Mouse (Mus musculus): ENCODE measurements around the gene Isx. TPM values are rescaled to one million over a fixed set of nuclear protein-coding genes. Genes with fewer than 3 reads are reported as not detected.

The Isx gene
- polyA plus RNA-seq, 1 experiment from 2014 or later = not detected

GRCm38 (mm10) chr8:74854786-74855185 is 18.2 kb upstream of the Isx start:
- Histone ChIP-seq H3K27ac (ENCODE audit: low read depth, low read length) (no peak overlapping the region), H3K4me2 (replicated peaks; ENCODE audit: low read depth, low read length) (no peak overlapping the region), H3K9ac (ENCODE audit: low read depth, low read length) (no peak overlapping the region), H3K27me3 (ENCODE audit: control insufficient read depth, insufficient read depth, low read length) (no peaks in the 10 kb centered on the region), H3K4me3 (ENCODE audit: low read length) (no peak overlapping the region), H3K36me3 (ENCODE audit: control insufficient read depth, insufficient read depth, low read length) (no peaks in the 10 kb centered on the region), H3K4me1 (ENCODE audit: control insufficient read depth, insufficient read depth, low read length) (no peaks in the 10 kb centered on the region), H3K9me3 (ENCODE audit: control insufficient read depth, low read length) (no peaks in the 10 kb centered on the region)
- no peak for ATAC-seq (ENCODE audit: low FRiP score, low TSS enrichment)
- WGBS = 91% methylated on average over 4 of the region's 4 CpGs

- no peak overlapping the region for H3K4me2 ChIP-seq (replicated peaks; ENCODE audit: low read depth, low read length)
- ATAC-seq (ENCODE audit: low FRiP score, low TSS enrichment) = no peak
- no peak overlapping the region for H3K4me3 ChIP-seq (ENCODE audit: low read length)
- WGBS = 94% methylated on average over 3 of the region's 3 CpGs
- no peaks in the 10 kb centered on the region for H3K27me3 ChIP-seq (ENCODE audit: control insufficient read depth, insufficient read depth, low read length)
- H3K4me1 ChIP-seq (ENCODE audit: control insufficient read depth, insufficient read depth, low read length) = no peaks in the 10 kb centered on the region
- H3K9ac ChIP-seq (ENCODE audit: low read depth, low read length) = no peak overlapping the region
- H3K9me3 ChIP-seq (ENCODE audit: control insufficient read depth, low read length) = no peaks in the 10 kb centered on the region
- H3K27ac ChIP-seq (ENCODE audit: low read depth, low read length) = no peak overlapping the region
- no peaks in the 10 kb centered on the region for H3K36me3 ChIP-seq (ENCODE audit: control insufficient read depth, insufficient read depth, low read length)
These were observed 17.6 kb upstream of the Isx start for GRCm38 (mm10) chr8:74855341-74855740.

- no peak overlapping the region for H3K27ac ChIP-seq (ENCODE audit: low read depth, low read length)
- no peaks in the 10 kb centered on the region for H3K36me3 ChIP-seq (ENCODE audit: control insufficient read depth, insufficient read depth, low read length)
- H3K4me3 ChIP-seq (ENCODE audit: low read length) = no peak overlapping the region
- no peaks in the 10 kb centered on the region for H3K9me3 ChIP-seq (ENCODE audit: control insufficient read depth, low read length)
- no peaks in the 10 kb centered on the region for H3K4me1 ChIP-seq (ENCODE audit: control insufficient read depth, insufficient read depth, low read length)
- no peaks in the 10 kb centered on the region for H3K27me3 ChIP-seq (ENCODE audit: control insufficient read depth, insufficient read depth, low read length)
- WGBS = 91% methylated on average over 4 of the region's 4 CpGs
- no peak overlapping the region for H3K9ac ChIP-seq (ENCODE audit: low read depth, low read length)
- ATAC-seq (ENCODE audit: low FRiP score, low TSS enrichment) = no peak
- H3K4me2 ChIP-seq (replicated peaks; ENCODE audit: low read depth, low read length) = no peak overlapping the region
These were observed 13.7 kb upstream of the Isx start for GRCm38 (mm10) chr8:74859241-74859640.

- Histone ChIP-seq H3K4me3 (ENCODE audit: low read length) (no peak overlapping the region), H3K4me2 (replicated peaks; ENCODE audit: low read depth, low read length) (no peak overlapping the region), H3K27ac (ENCODE audit: low read depth, low read length) (no peak overlapping the region), H3K9ac (ENCODE audit: low read depth, low read length) (no peak overlapping the region), H3K4me1 (ENCODE audit: control insufficient read depth, insufficient read depth, low read length) (no peaks in the 10 kb centered on the region), H3K36me3 (ENCODE audit: control insufficient read depth, insufficient read depth, low read length) (no peaks in the 10 kb centered on the region), H3K27me3 (ENCODE audit: control insufficient read depth, insufficient read depth, low read length) (no peaks in the 10 kb centered on the region), H3K9me3 (ENCODE audit: control insufficient read depth, low read length) (no peaks in the 10 kb centered on the region)
- peak; percentile 73 for ATAC-seq (ENCODE audit: low FRiP score, low TSS enrichment)
- 70% methylated on average over 6 of the region's 6 CpGs for WGBS
These were observed 12.5 kb upstream of the Isx start for GRCm38 (mm10) chr8:74860449-74860848.

GRCm38 (mm10) chr8:74862598-74862997 is 10.4 kb upstream of the Isx start:
- H3K27ac ChIP-seq (ENCODE audit: low read depth, low read length) = no peak overlapping the region
- ATAC-seq (ENCODE audit: low FRiP score, low TSS enrichment) = no peak

GRCm38 (mm10) chr8:74870346-74870949 is 2.5 kb upstream of the Isx start:
- 75% methylated on average over 4 of the region's 4 CpGs for WGBS
- no peak overlapping the region for H3K27ac ChIP-seq (ENCODE audit: low read depth, low read length)
- ATAC-seq (ENCODE audit: low FRiP score, low TSS enrichment) = no peak
- H3K27me3 ChIP-seq (ENCODE audit: control insufficient read depth, insufficient read depth, low read length) = no peaks in the 10 kb centered on the region; the same call in 1 of the 2 replicates
- H3K4me3 ChIP-seq (ENCODE audit: low read length) = no peak overlapping the region
- no peaks in the 10 kb centered on the region for H3K9me3 ChIP-seq (ENCODE audit: control insufficient read depth, low read length)
- no peaks in the 10 kb centered on the region for H3K36me3 ChIP-seq (ENCODE audit: control insufficient read depth, insufficient read depth, low read length)
- H3K9ac ChIP-seq (ENCODE audit: low read depth, low read length) = no peak overlapping the region
- no peaks in the 10 kb centered on the region for H3K4me1 ChIP-seq (ENCODE audit: control insufficient read depth, insufficient read depth, low read length)
- H3K4me2 ChIP-seq (replicated peaks; ENCODE audit: low read depth, low read length) = no peak overlapping the region

More at GRCm38 (mm10) chr8:74862598-74862997, 10.4 kb upstream of the Isx start:
- Histone ChIP-seq H3K4me3 (ENCODE audit: low read length) (no peak overlapping the region), H3K9ac (ENCODE audit: low read depth, low read length) (no peak overlapping the region), H3K4me1 (ENCODE audit: control insufficient read depth, insufficient read depth, low read length) (no peaks in the 10 kb centered on the region), H3K36me3 (ENCODE audit: control insufficient read depth, insufficient read depth, low read length) (no peaks in the 10 kb centered on the region), H3K4me2 (replicated peaks; ENCODE audit: low read depth, low read length) (no peak overlapping the region), H3K27me3 (ENCODE audit: control insufficient read depth, insufficient read depth, low read length) (no peaks in the 10 kb centered on the region), H3K9me3 (ENCODE audit: control insufficient read depth, low read length) (no peaks in the 10 kb centered on the region)
- WGBS = 73% methylated on average over 2 of the region's 2 CpGs

- no peak overlapping the region for H3K4me2 ChIP-seq (replicated peaks; ENCODE audit: low read depth, low read length)
- WGBS = 7% methylated on average over 4 of the region's 4 CpGs
These were observed 1.3 kb upstream of the Isx start for GRCm38 (mm10) chr8:74871686-74872085.

GRCm38 (mm10) chr8:74872151-74872823 is 686 bp upstream of the Isx start:
- Histone ChIP-seq H3K9ac (ENCODE audit: low read depth, low read length) (no peak overlapping the region), H3K27me3 (ENCODE audit: control insufficient read depth, insufficient read depth, low read length) (no peaks in the 10 kb centered on the region; the same call in 1 of the 2 replicates), H3K9me3 (ENCODE audit: control insufficient read depth, low read length) (no peaks in the 10 kb centered on the region), H3K4me2 (replicated peaks; ENCODE audit: low read depth, low read length) (no peak overlapping the region), H3K36me3 (ENCODE audit: control insufficient read depth, insufficient read depth, low read length) (no peaks in the 10 kb centered on the region), H3K4me1 (ENCODE audit: control insufficient read depth, insufficient read depth, low read length) (no peaks in the 10 kb centered on the region), H3K27ac (ENCODE audit: low read depth, low read length) (no peak overlapping the region), H3K4me3 (ENCODE audit: low read length) (no peak overlapping the region)
- no peak for ATAC-seq (ENCODE audit: low FRiP score, low TSS enrichment)
- 88% methylated on average over 7 of the region's 7 CpGs for WGBS

More at GRCm38 (mm10) chr8:74871686-74872085, 1.3 kb upstream of the Isx start:
- Histone ChIP-seq H3K27me3 (ENCODE audit: control insufficient read depth, insufficient read depth, low read length) (no peaks in the 10 kb centered on the region; the same call in 1 of the 2 replicates), H3K4me3 (ENCODE audit: low read length) (no peak overlapping the region), H3K4me1 (ENCODE audit: control insufficient read depth, insufficient read depth, low read length) (no peaks in the 10 kb centered on the region), H3K9me3 (ENCODE audit: control insufficient read depth, low read length) (no peaks in the 10 kb centered on the region), H3K9ac (ENCODE audit: low read depth, low read length) (no peak overlapping the region), H3K36me3 (ENCODE audit: control insufficient read depth, insufficient read depth, low read length) (no peaks in the 10 kb centered on the region), H3K27ac (ENCODE audit: low read depth, low read length) (no peak overlapping the region)
- peak; percentile 69 for ATAC-seq (ENCODE audit: low FRiP score, low TSS enrichment)

- Histone ChIP-seq H3K4me3 (ENCODE audit: low read length) (no peak overlapping the region), H3K9ac (ENCODE audit: low read depth, low read length) (0 out of 2 replicates have a peak overlapping the region, but pooled peaks have one; percentile 12), H3K9me3 (ENCODE audit: control insufficient read depth, low read length) (no peaks in the 10 kb centered on the region), H3K27ac (ENCODE audit: low read depth, low read length) (no peak overlapping the region), H3K4me2 (replicated peaks; ENCODE audit: low read depth, low read length) (no peak overlapping the region), H3K36me3 (ENCODE audit: control insufficient read depth, insufficient read depth, low read length) (no peaks in the 10 kb centered on the region), H3K4me1 (ENCODE audit: control insufficient read depth, insufficient read depth, low read length) (no peaks in the 10 kb centered on the region), H3K27me3 (ENCODE audit: control insufficient read depth, insufficient read depth, low read length) (no peaks in the 10 kb centered on the region; the same call in 1 of the 2 replicates)
- WGBS = 61% methylated on average over 2 of the region's 2 CpGs
- ATAC-seq (ENCODE audit: low FRiP score, low TSS enrichment) = no peak
These were observed 1.6 kb downstream of the Isx start for GRCm38 (mm10) chr8:74874565-74874964.

Measured in kidney, embryonic 14.5 days (tissue).